Mouse (Mus musculus) midbrain, embryonic 12.5 days (tissue): ENCODE results near the gene 2510039O18Rik. TPM values are rescaled to one million over a fixed set of nuclear protein-coding genes. Genes with fewer than 3 reads are reported as not detected.

Source experiments
- polyA plus RNA-seq: library from polyadenylated mRNA; unstranded; fragments of >200 nt; fragmentation: Nextera tagmentation; extraction: Ambion mirVana; gene quantifications from 2 replicates; pipeline ENCODE4 v1.2.1, GENCODE M21; 2016

Gene 2510039O18Rik
- polyA plus RNA-seq, 1 experiment from 2014 or later, result 21.2 TPM

Other genes with a start within 250 kb of the 2510039O18Rik start
- gene Zfp534, start 238.3 kb upstream of the 2510039O18Rik start, polyA plus RNA-seq, result not detected in 2 replicates
- 5.8 and 6.0 TPM in 2 replicates for gene Zfp984, start 131.1 kb upstream of the 2510039O18Rik start, polyA plus RNA-seq
- 4.9 and 6.7 TPM in 2 replicates for gene Zfp933, start 92.5 kb upstream of the 2510039O18Rik start, polyA plus RNA-seq
- gene Miip, start 72.1 kb upstream of the 2510039O18Rik start, polyA plus RNA-seq, result 53.2 and 61.8 TPM in 2 replicates
- 15.8 and 16.9 TPM in 2 replicates for gene Fv1, start 71.9 kb upstream of the 2510039O18Rik start, polyA plus RNA-seq
- gene Mfn2, start 36.2 kb upstream of the 2510039O18Rik start, polyA plus RNA-seq, result 65.1 and 65.4 TPM in 2 replicates
- 25.1 and 27.2 TPM in 2 replicates for gene Plod1, start 4.1 kb upstream of the 2510039O18Rik start, polyA plus RNA-seq
- gene Nppb, start 44.9 kb downstream of the 2510039O18Rik start, polyA plus RNA-seq, result not detected in 2 replicates
- 1.0 and 2.8 TPM in 2 replicates for gene Nppa, start 59.8 kb downstream of the 2510039O18Rik start, polyA plus RNA-seq
- gene Clcn6, start 97.9 kb downstream of the 2510039O18Rik start, polyA plus RNA-seq, result 26.9 and 29.7 TPM in 2 replicates
- gene Mthfr, start 98.2 kb downstream of the 2510039O18Rik start, polyA plus RNA-seq, result 44.5 and 44.8 TPM in 2 replicates
- 11.2 and 11.9 TPM in 2 replicates for gene Agtrap, start 147.1 kb downstream of the 2510039O18Rik start, polyA plus RNA-seq
- gene Mad2l2, start 189.5 kb downstream of the 2510039O18Rik start, polyA plus RNA-seq, result 94.7 and 95.2 TPM in 2 replicates
- 16.7 and 16.8 TPM in 2 replicates for gene Draxin, start 189.8 kb downstream of the 2510039O18Rik start, polyA plus RNA-seq
- gene Fbxo6, start 211.2 kb downstream of the 2510039O18Rik start, polyA plus RNA-seq, result 14.6 and 17.1 TPM in 2 replicates
- 77.4 and 79.8 TPM in 2 replicates for gene Fbxo44, start 219.6 kb downstream of the 2510039O18Rik start, polyA plus RNA-seq
- gene Fbxo2, start 219.7 kb downstream of the 2510039O18Rik start, polyA plus RNA-seq, result 1.5 and 2.1 TPM in 2 replicates